Mouse (Mus musculus) right cerebral cortex, postnatal 36 days (tissue): ENCODE measurements at regions not wholly inside any gene's neighbourhood (a gene's known extent, or its start where the extent isn't known, plus 50 kb on each side); places are given as distances from the start of the nearest gene placed in this dataset.

Experiments used
- DNase-seq, 2 experiments: peaks; one replicate each; pipeline ENCODE4 v3.0.0; 2022; ENCODE audit warnings: low spot score in 2 of 2, mixed read lengths in 1 of 2

GRCm38 (mm10) chr9:30284562-30285323 is 142.2 kb upstream of the Snx19 start:
- DNase-seq: no peak

- DNase-seq: no peak
Measured at GRCm38 (mm10) chr9:30285324-30285599, 141.6 kb upstream of the Snx19 start.

- DNase-seq: peak; percentile 25 to 37
Measured at GRCm38 (mm10) chr9:30299844-30300243, 127.1 kb upstream of the Snx19 start.

GRCm38 (mm10) chr9:30308281-30308680 is 118.6 kb upstream of the Snx19 start:
- DNase-seq: no peak

- DNase-seq: no peak
Measured at GRCm38 (mm10) chr9:30313360-30313759, 113.5 kb upstream of the Snx19 start.

GRCm38 (mm10) chr9:30314355-30315171 is 112.3 kb upstream of the Snx19 start:
- no peak for DNase-seq

GRCm38 (mm10) chr9:30315172-30315644 is 111.7 kb upstream of the Snx19 start:
- DNase-seq: peak; percentile 39 to 44

GRCm38 (mm10) chr9:30344866-30345265 is 82.0 kb upstream of the Snx19 start:
- no peak for DNase-seq

GRCm38 (mm10) chr9:30353965-30354364 is 72.9 kb upstream of the Snx19 start:
- DNase-seq: no peak

GRCm38 (mm10) chr9:30355642-30356041 is 71.3 kb upstream of the Snx19 start:
- no peak for DNase-seq

- no peak for DNase-seq
Measured at GRCm38 (mm10) chr9:30369554-30370440, 57.1 kb upstream of the Snx19 start.

- DNase-seq: no peak
Measured at GRCm38 (mm10) chr9:30370789-30371188, 56.1 kb upstream of the Snx19 start.

GRCm38 (mm10) chr9:30376908-30377307 is 50.0 kb upstream of the Snx19 start:
- no peak for DNase-seq
